Comparison of ENCODE assay signal across 8 mouse cellular contexts in the genomic region with DNA sequence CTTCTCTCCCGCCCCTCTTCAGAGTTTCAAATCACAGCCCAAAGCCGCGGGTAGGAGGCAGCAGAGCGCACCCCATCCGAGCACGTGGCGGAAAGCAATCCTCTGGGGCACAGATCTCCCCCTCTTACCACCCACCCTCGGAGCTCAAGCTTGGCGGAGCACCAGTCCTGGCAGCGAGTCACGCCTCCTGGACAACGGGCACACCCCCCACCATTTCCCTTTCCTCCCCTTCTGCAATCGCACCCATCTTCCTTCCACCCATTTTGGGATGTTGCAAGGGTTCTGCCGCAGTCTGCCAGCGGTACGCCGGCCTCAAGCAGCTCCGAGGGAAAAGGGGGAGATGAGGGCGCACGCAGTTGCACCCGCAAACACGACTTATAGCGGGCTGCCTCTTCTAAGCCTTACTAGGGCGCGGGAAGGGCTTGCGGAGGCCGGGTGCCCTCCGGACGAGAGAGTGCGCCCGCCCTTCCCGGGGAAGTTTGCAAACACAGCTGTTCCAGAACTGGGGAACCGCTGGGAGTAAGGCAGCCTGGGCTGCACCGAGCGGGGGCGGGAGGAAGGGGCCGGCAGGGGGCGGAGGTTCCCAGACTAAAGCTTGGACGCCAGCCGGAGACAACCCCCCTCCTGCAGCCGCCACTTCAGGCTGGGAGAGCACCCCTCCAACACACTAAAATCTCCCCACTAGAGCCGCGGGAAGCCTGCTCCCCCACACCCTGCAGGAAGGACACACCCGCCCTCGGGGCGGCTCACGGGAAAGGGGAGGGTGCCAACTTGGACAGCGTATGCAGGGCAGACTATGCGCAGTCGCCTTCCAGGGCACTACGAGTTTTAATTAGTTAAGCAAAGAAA. TPM values are rescaled to one million over a fixed set of nuclear protein-coding genes. Genes with fewer than 3 reads are reported as not detected.
DNase-seq lines count a peak whose midpoint lies in the region; ATAC-seq lines count a peak whose summit lies in the region.

No protein-coding gene starts in this region.

- H3K9ac ChIP-seq in hindbrain, embryonic 14.5 days, result peak overlapping the region; percentile 77

- no peaks in the 10 kb centered on the region for H3K36me3 ChIP-seq in hindbrain, embryonic 14.5 days (replicated peaks; ENCODE audit: control insufficient read depth, insufficient read depth)

- H3K9me3 ChIP-seq in hindbrain, embryonic 14.5 days (ENCODE audit: control insufficient read depth, low read length), result no peaks in the 10 kb centered on the region

- under 1% methylated on average over 51 of the region's 51 CpGs for WGBS in hindbrain, embryonic 14.5 days

- peak; percentile 55 for ATAC-seq in hindbrain, embryonic 14.5 days (ENCODE audit: low FRiP score)

- H3K4me2 ChIP-seq in hindbrain, embryonic 14.5 days (replicated peaks), result peak overlapping the region; percentile 95

- peaks cover 6% of the 10 kb centered on the region; the same call in 1 of the 2 replicates for H3K27me3 ChIP-seq in hindbrain, embryonic 14.5 days (ENCODE audit: control insufficient read depth, insufficient read depth, low read length)

- peak; percentile 93 for DNase-seq in NIH3T3 (ENCODE audit: low read depth)
- peak; percentile 62 to 72 for DNase-seq in cerebellum, postnatal 14 days
- peak; percentile 84 for DNase-seq in gastrocnemius, adult 18-20 months (ENCODE audit: low spot score)
- DNase-seq in hindbrain, embryonic 14.5 days (ENCODE audit: low spot score), result peak; percentile 75
- peak; percentile 31 for DNase-seq in left cerebral cortex, adult 11 months (ENCODE audit: low spot score)
- DNase-seq in lung, postnatal 14 days, result peak; percentile 84
- peak; percentile 84 for DNase-seq in ovary, postnatal 36 days (ENCODE audit: low spot score)
- DNase-seq in thymus, postnatal 4 days, result peak; percentile 69

- peak overlapping the region; percentile 74 for H3K4me3 ChIP-seq in hindbrain, embryonic 14.5 days (replicated peaks; ENCODE audit: low read length)

- H3K4me1 ChIP-seq in hindbrain, embryonic 14.5 days (replicated peaks; ENCODE audit: control insufficient read depth, insufficient read depth, low read length), result peaks cover 29% of the 10 kb centered on the region

- H3K27ac ChIP-seq in hindbrain, embryonic 14.5 days, result peak overlapping the region; percentile 65

RNA-seq across cellular contexts. Expression of a gene that starts 2.0 kb away (rescaled TPM):
- 1 to 10 TPM; 3.9 to 6.8 TPM for total RNA-seq in gastrocnemius, adult 18-20 months (2021)
- 13.2 and 14.7 TPM in 2 replicates for polyA plus RNA-seq in hindbrain, embryonic 14.5 days (2014; fragmentation: Nextera tagmentation; extraction: Ambion mirVana)

Comparison
In these comparisons a context has a peak if more than half of its experiments do, and no peak if none do; other contexts are left out.
1. Peak in every context shown above with its lines: DNase-seq, ATAC-seq, H3K4me3 ChIP-seq and H3K27ac ChIP-seq.
2. DNase-seq: peak in every context shown above with its lines; median percentile 93 in NIH3T3; 84 in gastrocnemius, adult 18-20 months; 84 in lung, postnatal 14 days; 84 in ovary, postnatal 36 days; 75 in hindbrain, embryonic 14.5 days; 69 in thymus, postnatal 4 days; 67 in cerebellum, postnatal 14 days; 31 in left cerebral cortex, adult 11 months.